Mouse (Mus musculus) layer of hippocampus, adult 9-10 months (tissue): Measurements from ENCODE around the gene Pls3.

Experiments
- DNase-seq: peaks from one replicate; pipeline ENCODE4 v3.0.0; 2022; ENCODE audit warnings: low spot score

The Pls3 gene

GRCm38 (mm10) chrX:75874332-75875291 is at the start of gene Pls3:
TSS of gene Pls3 (minus strand) at chrX:75875182.
- peak; percentile 54 for DNase-seq

GRCm38 (mm10) chrX:75895716-75896115 is 20.7 kb upstream of the Pls3 start:
- DNase-seq: no peak

GRCm38 (mm10) chrX:75875566-75875965 is 584 bp upstream of the Pls3 start:
- DNase-seq: no peak

- no peak for DNase-seq
Observed at GRCm38 (mm10) chrX:75873813-75874212, 1.2 kb downstream of the Pls3 start.

GRCm38 (mm10) chrX:75873253-75873652 is 1.7 kb downstream of the Pls3 start:
- no peak for DNase-seq

GRCm38 (mm10) chrX:75871855-75872254 is 3.1 kb downstream of the Pls3 start:
- DNase-seq: no peak

- no peak for DNase-seq
Observed at GRCm38 (mm10) chrX:75861715-75862114, 13.3 kb downstream of the Pls3 start.

- no peak for DNase-seq
Observed at GRCm38 (mm10) chrX:75854294-75854693, 20.7 kb downstream of the Pls3 start.

GRCm38 (mm10) chrX:75844290-75844689 is 30.7 kb downstream of the Pls3 start:
- no peak for DNase-seq

- DNase-seq: no peak
Observed at GRCm38 (mm10) chrX:75842835-75843234, 32.1 kb downstream of the Pls3 start.

- no peak for DNase-seq
Observed at GRCm38 (mm10) chrX:75842120-75842519, 32.9 kb downstream of the Pls3 start.

GRCm38 (mm10) chrX:75840263-75840662 is 34.7 kb downstream of the Pls3 start:
- DNase-seq: no peak

- no peak for DNase-seq
Observed at GRCm38 (mm10) chrX:75834836-75835235, 40.1 kb downstream of the Pls3 start.

GRCm38 (mm10) chrX:75834286-75834685 is 40.7 kb downstream of the Pls3 start:
- DNase-seq: no peak

- DNase-seq: no peak
Observed at GRCm38 (mm10) chrX:75833006-75833641, 41.9 kb downstream of the Pls3 start.

GRCm38 (mm10) chrX:75829867-75830255 is 45.1 kb downstream of the Pls3 start:
- no peak for DNase-seq

GRCm38 (mm10) chrX:75829240-75829866 is 45.6 kb downstream of the Pls3 start:
- no peak for DNase-seq

- no peak for DNase-seq
Observed at GRCm38 (mm10) chrX:75818647-75819271, 56.2 kb downstream of the Pls3 start.

- DNase-seq: no peak
Observed at GRCm38 (mm10) chrX:75814958-75815357, 60.0 kb downstream of the Pls3 start.

GRCm38 (mm10) chrX:75814123-75814522 is 60.9 kb downstream of the Pls3 start:
- DNase-seq: peak; percentile 17

GRCm38 (mm10) chrX:75796583-75796982 is 78.4 kb downstream of the Pls3 start:
- DNase-seq: peak; percentile 67

- no peak for DNase-seq
Observed at GRCm38 (mm10) chrX:75779796-75780195, 95.2 kb downstream of the Pls3 start.
